Mouse (Mus musculus): ENCODE data around the gene Dnmt3c.

GRCm38 (mm10) chr2:153670111-153670510 lies 26.3 kb upstream of the Dnmt3c start:
- TF ChIP-seq MAX (IDR thresholded peaks at IDR 0.05; ENCODE audit: low read depth) (no peak), POLR2A (IDR thresholded peaks at IDR 0.05; ENCODE audit: insufficient read length, low read depth) (no peak), MYOG (IDR thresholded peaks at IDR 0.05; ENCODE audit: control insufficient read depth in 1 of 3, insufficient read depth in 1 of 3, insufficient read length in 2 of 3, low read depth in 2 of 3) (no peak), TCF12 (IDR thresholded peaks at IDR 0.05; ENCODE audit: insufficient read depth, poor library complexity, severe bottlenecking) (no peak), MYOD1 (IDR thresholded peaks at IDR 0.05; ENCODE audit: control insufficient read depth in 1 of 3, insufficient read length in 2 of 3, low read depth in 2 of 3) (no peak), USF1 (IDR thresholded peaks at IDR 0.05; ENCODE audit: low read depth) (no peak)

Data from myocyte (in vitro differentiated cells).